Mouse (Mus musculus) CH12.LX (cell line): Measurements from ENCODE around the gene Thumpd2. TPM values are rescaled to one million over a fixed set of nuclear protein-coding genes. Genes with fewer than 3 reads are reported as not detected.

Experiments
- DNase-seq: peaks from one replicate; pipeline ENCODE4 v3.0.0-alpha.2; 2013; ENCODE audit errors: extremely low read depth
- H3K27ac ChIP-seq: 2 replicates; pipeline ENCODE4 v1.5.1; 2012; ENCODE audit warnings: low read depth, mild to moderate bottlenecking, control low read depth, moderate library complexity; ENCODE audit not compliant: insufficient read depth
- H3K27me3 ChIP-seq: replicated peaks from 2 replicates; pipeline ENCODE3; 2012; ENCODE audit warnings: inconsistent platforms
- H3K36me3 ChIP-seq, 2 experiments: replicated peaks in 1 of 2; 2 replicates each; pipeline versions ENCODE3 to v1.6.1; 2012; ENCODE audit warnings: inconsistent platforms in 1 of 2, low read length in 1 of 2, mild to moderate bottlenecking in 1 of 2, mixed read lengths in 1 of 2, moderate library complexity in 1 of 2; ENCODE audit not compliant: control insufficient read depth in 1 of 2, insufficient read depth in 1 of 2
- H3K4me1 ChIP-seq, 2 experiments: 2 replicates each; pipeline ENCODE4 v1.6.1; 2012; ENCODE audit warnings: inconsistent platforms in 1 of 2, moderate library complexity in 1 of 2; ENCODE audit not compliant: insufficient read depth in 2 of 2, control insufficient read depth in 1 of 2
- H3K4me2 ChIP-seq: 2 replicates; pipeline ENCODE4 v1.6.1; 2012; ENCODE audit warnings: low read depth, mild to moderate bottlenecking, control low read depth; ENCODE audit not compliant: poor library complexity, insufficient read depth, severe bottlenecking
- H3K4me3 ChIP-seq, 3 experiments: fragments of 150-350 bp in 1 of 3; sonication (generic) in 1 of 3; replicated peaks in 1 of 3; 2 replicates each; pipeline versions ENCODE3 to v1.5.1; 2011 to 2012; ENCODE audit warnings: low read depth in 2 of 3, low read length in 2 of 3, mild to moderate bottlenecking in 2 of 3, moderate library complexity in 2 of 3, control low read depth in 1 of 3, improper control_type of control experiment in 1 of 3, inconsistent platforms in 1 of 3, mixed read lengths in 1 of 3; ENCODE audit not compliant: poor library complexity in 1 of 3
- H3K79me2 ChIP-seq: replicated peaks from 2 replicates; pipeline ENCODE4 v1.6.1; 2012; ENCODE audit warnings: mild to moderate bottlenecking, moderate library complexity; ENCODE audit not compliant: control insufficient read depth, poor library complexity, insufficient read depth, severe bottlenecking; ENCODE audit errors: extremely low read depth
- H3K9ac ChIP-seq: 2 replicates; pipeline ENCODE4 v1.6.1; 2012; ENCODE audit warnings: low read depth, mild to moderate bottlenecking, control low read depth, moderate library complexity; ENCODE audit not compliant: insufficient read depth
- H3K9me3 ChIP-seq: replicated peaks from 2 replicates; pipeline ENCODE3; 2012; ENCODE audit warnings: low read length, inconsistent platforms, mixed read lengths
- BHLHE40 ChIP-seq: IDR thresholded peaks from 2 replicates; pipeline ENCODE4 v1.6.1; 2011; ENCODE audit warnings: mild to moderate bottlenecking, low read depth, low read length, improper control_type of control experiment
- CHD2 ChIP-seq: IDR thresholded peaks from 2 replicates; pipeline ENCODE4 v1.6.1; 2011; ENCODE audit warnings: low read length, improper control_type of control experiment
- CTCF ChIP-seq, 2 experiments: IDR thresholded peaks in 1 of 2; conservative IDR thresholded peaks in 1 of 2; 2 replicates each; pipeline ENCODE4 v1.5.1; 2011 to 2012; ENCODE audit warnings: low read depth in 2 of 2, low read length in 2 of 2, improper control_type of control experiment in 1 of 2, inconsistent platforms in 1 of 2, mild to moderate bottlenecking in 1 of 2, moderate library complexity in 1 of 2
- ELF1 ChIP-seq: IDR thresholded peaks from 2 replicates; pipeline ENCODE4 v1.6.1; 2014; ENCODE audit warnings: low read depth, mild to moderate bottlenecking, inconsistent platforms, low read length, improper control_type of control experiment
- ETS1 ChIP-seq: conservative IDR thresholded peaks from 2 replicates; pipeline ENCODE4 v1.6.1; 2012; ENCODE audit warnings: low read depth, mild to moderate bottlenecking, inconsistent platforms, low read length, improper control_type of control experiment, moderate library complexity
- GABPA ChIP-seq: IDR thresholded peaks from 2 replicates; pipeline ENCODE4 v1.6.1; 2012; ENCODE audit warnings: low read depth, low read length, improper control_type of control experiment, inconsistent platforms; ENCODE audit not compliant: insufficient replicate concordance
- HCFC1 ChIP-seq: IDR thresholded peaks from 2 replicates; pipeline ENCODE4 v1.6.1; 2012; ENCODE audit warnings: low read depth, mild to moderate bottlenecking, inconsistent platforms, low read length, improper control_type of control experiment
- IRF4 ChIP-seq: IDR thresholded peaks from 2 replicates; pipeline ENCODE4 v1.6.1; 2014; ENCODE audit warnings: low read depth, mild to moderate bottlenecking, inconsistent platforms, low read length, improper control_type of control experiment
- JUN ChIP-seq: IDR thresholded peaks from 2 replicates; pipeline ENCODE4 v1.6.1; 2011; ENCODE audit warnings: low read depth, mild to moderate bottlenecking, low read length, improper control_type of control experiment, moderate library complexity; ENCODE audit not compliant: insufficient read depth
- JUND ChIP-seq: conservative IDR thresholded peaks from 2 replicates; pipeline ENCODE4 v1.6.1; 2011; ENCODE audit warnings: low read depth, low read length, improper control_type of control experiment
- KAT2A ChIP-seq: IDR thresholded peaks from 2 replicates; pipeline ENCODE4 v1.6.1; 2012; ENCODE audit warnings: low read length, improper control_type of control experiment, inconsistent platforms; ENCODE audit not compliant: insufficient replicate concordance
- MAFK ChIP-seq: IDR thresholded peaks from 2 replicates; pipeline ENCODE4 v1.6.1; 2011; ENCODE audit warnings: low read length, improper control_type of control experiment; ENCODE audit not compliant: insufficient replicate concordance
- MAZ ChIP-seq: IDR thresholded peaks from 2 replicates; pipeline ENCODE4 v1.6.1; 2012; ENCODE audit warnings: low read depth, mild to moderate bottlenecking, inconsistent platforms, low read length, improper control_type of control experiment, moderate library complexity
- MEF2A ChIP-seq: IDR thresholded peaks from 2 replicates; pipeline ENCODE4 v1.6.1; 2014; ENCODE audit warnings: low read depth, mild to moderate bottlenecking, inconsistent platforms, low read length, improper control_type of control experiment, borderline replicate concordance
- MXI1 ChIP-seq: IDR thresholded peaks from 2 replicates; pipeline ENCODE4 v1.6.1; 2011; ENCODE audit warnings: mild to moderate bottlenecking, low read depth, low read length, improper control_type of control experiment
- MYC ChIP-seq: IDR thresholded peaks from 2 replicates; pipeline ENCODE4 v1.6.1; 2011; ENCODE audit warnings: low read depth, mild to moderate bottlenecking, improper control_type of control experiment, low read length
- RAD21 ChIP-seq: IDR thresholded peaks from 2 replicates; pipeline ENCODE4 v1.6.1; 2011; ENCODE audit warnings: low read depth, mild to moderate bottlenecking, low read length, improper control_type of control experiment, moderate library complexity
- RCOR1 ChIP-seq: conservative IDR thresholded peaks from 2 replicates; pipeline ENCODE4 v1.6.1; 2012; ENCODE audit warnings: low read depth, mild to moderate bottlenecking, inconsistent platforms, low read length, improper control_type of control experiment
- SMC3 ChIP-seq: IDR thresholded peaks from 2 replicates; pipeline ENCODE4 v1.6.1; 2011; ENCODE audit warnings: low read depth, low read length, improper control_type of control experiment
- TBP ChIP-seq: conservative IDR thresholded peaks from 2 replicates; pipeline ENCODE4 v1.6.1; 2011; ENCODE audit warnings: low read depth, low read length, improper control_type of control experiment
- TCF12 ChIP-seq: IDR thresholded peaks from 2 replicates; pipeline ENCODE4 v1.6.1; 2014; ENCODE audit warnings: low read depth, mild to moderate bottlenecking, inconsistent platforms, low read length, improper control_type of control experiment
- UBTF ChIP-seq: IDR thresholded peaks from 2 replicates; pipeline ENCODE4 v1.6.1; 2012; ENCODE audit warnings: low read depth, mild to moderate bottlenecking, inconsistent platforms, low read length, improper control_type of control experiment, moderate library complexity
- ZKSCAN1 ChIP-seq: IDR thresholded peaks from 2 replicates; pipeline ENCODE4 v1.6.1; 2012; ENCODE audit warnings: low read depth, inconsistent platforms, low read length, improper control_type of control experiment, borderline replicate concordance
- ZMIZ1 ChIP-seq: IDR thresholded peaks from 2 replicates; pipeline ENCODE4 v1.6.1; 2012; ENCODE audit warnings: low read depth, mild to moderate bottlenecking, inconsistent platforms, low read length, improper control_type of control experiment
- ZNF384 ChIP-seq: IDR thresholded peaks from 2 replicates; pipeline ENCODE4 v1.6.1; 2012; ENCODE audit warnings: low read depth, low read length, improper control_type of control experiment, inconsistent platforms
- dilution Hi-C: fragments of 300-500 bp; cut with MboI; formaldehyde crosslinking; loops from 2 replicates; pipeline ENCODE4 v1.14.3; 2020; ENCODE audit warnings: low sequenced_read_pairs; ENCODE audit not compliant: extremely low pct_unique_long_range_greater_than_20kb, extremely low pct_ligation_motif_present
- in situ Hi-C: fragments of 300-500 bp; cut with MboI; formaldehyde crosslinking; loops from 3 replicates; pipeline ENCODE4 v1.14.3; 2019; ENCODE audit warnings: low sequenced_read_pairs, low pct_ligation_motif_present, low pct_unique_long_range_greater_than_20kb, mixed read lengths
- polyA plus RNA-seq: library from polyadenylated mRNA; unstranded; fragments of >175 nt; gene quantifications from 2 replicates; pipeline ENCODE4 v1.2.1, GENCODE M21; 2012; ENCODE audit warnings: low read depth; ENCODE audit not compliant: insufficient read length
- total RNA-seq, 2 experiments: library from RNA; depleted of rRNA; stranded (reverse); fragments of 300-350 nt in 1 of 2; fragments of >200 nt in 1 of 2; gene quantifications; 2 replicates each; pipeline ENCODE4 v1.2.3; 2012 to 2014

Thumpd2 gene
- total and polyA plus RNA-seq, 3 experiments = 5.4 to 9.0 (median 7.6) TPM

- Histone ChIP-seq H3K4me2 (no peak overlapping the region), H3K9ac (no peak overlapping the region), H3K27me3 (no peaks in the 10 kb centered on the region), H3K36me3 (no peaks in the 10 kb centered on the region), H3K9me3 (peaks cover 2% of the 10 kb centered on the region), H3K4me1 (peaks cover 0 to 13% of the 10 kb centered on the region in 2 experiments; a peak in 2 of 4 replicates), H3K27ac (no peak overlapping the region), H3K79me2 (no peaks in the 10 kb centered on the region), H3K4me3 (no peak overlapping the region)
- TF ChIP-seq MYC = no peak
- TF ChIP-seq RCOR1 = no peak
- TF ChIP-seq MEF2A = no peak
- TF ChIP-seq ETS1 = no peak
- no peak for TF ChIP-seq ZNF384
- TF ChIP-seq MXI1 = no peak
- no peak for TF ChIP-seq CTCF (conservative IDR thresholded peaks at IDR 0.05 in 1 of 2, IDR thresholded peaks at IDR 0.05 in 1 of 2; ENCODE audit: low read depth in 2 of 2, low read length in 2 of 2)
- TF ChIP-seq IRF4 = no peak
- no peak for TF ChIP-seq ZMIZ1
- TF ChIP-seq HCFC1 = no peak
- no peak for TF ChIP-seq JUN
- in situ Hi-C loops = no loop called here
- dilution Hi-C loops = no loop called here
- no peak for DNase-seq
These were observed 38.0 kb upstream of the Thumpd2 start for GRCm38 (mm10) chr17:81102866-81103265.

- no peak for TF ChIP-seq GABPA
- TF ChIP-seq SMC3 = 0 out of 2 replicates have a peak, but pooled peaks have one; percentile 16
- peak in 1 of 2 experiments; percentile 42; a peak in 2 of 4 replicates for TF ChIP-seq CTCF (conservative IDR thresholded peaks at IDR 0.05 in 1 of 2, IDR thresholded peaks at IDR 0.05 in 1 of 2; ENCODE audit: low read depth in 2 of 2, low read length in 2 of 2)
- TF ChIP-seq ZNF384 = no peak
- TF ChIP-seq RAD21 = peak; percentile 41
- dilution Hi-C loops = no loop called here
- Histone ChIP-seq H3K9me3 (no peaks in the 10 kb centered on the region), H3K27me3 (no peaks in the 10 kb centered on the region), H3K4me3 (no peak overlapping the region), H3K4me2 (no peak overlapping the region), H3K36me3 (no peaks in the 10 kb centered on the region), H3K4me1 (peaks cover 0 to 7% of the 10 kb centered on the region in 2 experiments; a peak in 1 of 4 replicates), H3K27ac (no peak overlapping the region), H3K9ac (no peak overlapping the region), H3K79me2 (no peaks in the 10 kb centered on the region)
- in situ Hi-C loops = no loop called here
- no peak for DNase-seq
These were observed 33.6 kb upstream of the Thumpd2 start for GRCm38 (mm10) chr17:81098444-81098843.

GRCm38 (mm10) chr17:81096490-81096889 is 31.6 kb upstream of the Thumpd2 start:
- dilution Hi-C loops = no loop called here
- in situ Hi-C loops = no loop called here
- TF ChIP-seq IRF4 (no peak), MAFK (no peak), UBTF (no peak), HCFC1 (no peak), TBP (no peak), ZKSCAN1 (no peak), TCF12 (no peak), KAT2A (no peak), SMC3 (no peak), MEF2A (no peak), CHD2 (no peak), JUND (no peak), JUN (no peak), ETS1 (no peak), BHLHE40 (no peak), MAZ (no peak), ELF1 (no peak), ZNF384 (no peak)

More at GRCm38 (mm10) chr17:81096490-81096889, 31.6 kb upstream of the Thumpd2 start:
- Histone ChIP-seq H3K9ac (no peak overlapping the region), H3K79me2 (no peaks in the 10 kb centered on the region), H3K4me1 (no peaks in the 10 kb centered on the region), H3K36me3 (no peaks in the 10 kb centered on the region), H3K4me3 (no peak overlapping the region), H3K9me3 (no peaks in the 10 kb centered on the region), H3K27ac (no peak overlapping the region), H3K4me2 (no peak overlapping the region), H3K27me3 (no peaks in the 10 kb centered on the region)
- DNase-seq = no peak
